27 mouse cellular contexts compared by ENCODE assay signal in the genomic region with DNA sequence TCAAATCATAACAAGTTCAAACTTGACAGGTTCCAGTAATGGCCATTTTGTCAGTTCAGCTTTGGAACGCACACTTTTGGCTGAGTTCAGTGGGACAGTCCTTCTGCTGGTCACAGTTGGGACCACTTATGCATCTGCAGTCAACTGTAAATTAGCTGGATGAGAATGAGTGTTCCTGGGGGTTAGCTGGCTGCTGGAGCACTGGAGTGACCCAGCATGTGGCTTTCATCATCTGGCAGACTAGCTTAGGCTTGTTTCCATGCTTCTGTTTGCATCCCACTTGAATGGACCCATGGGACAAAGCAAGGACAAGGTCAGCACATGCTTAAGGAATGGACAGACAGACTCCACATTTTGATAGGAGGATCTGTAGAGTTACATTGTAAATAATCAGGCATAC. TPM values are rescaled to one million over a fixed set of nuclear protein-coding genes. Genes with fewer than 3 reads are reported as not detected.
DNase-seq lines count a peak whose midpoint lies in the region; ATAC-seq and TF ChIP-seq lines count a peak whose summit lies in the region.
"Had no signal": no experiment of that assay in that cellular context is flagged by ENCODE, and none has a peak within 500 bp of the region (broad histone marks: within the 10 kb centered on the region; RNA-seq: fewer than 3 reads in every experiment).

No protein-coding gene starts in this region.

- peak; percentile 18 to 36 for DNase-seq in heart, postnatal 10 days
- DNase-seq in kidney, postnatal 4 days, result peak; percentile 37 to 41
- no peak for DNase-seq in kidney, adult 2 months
- DNase-seq in adipocyte (ENCODE audit: low spot score), result peak; percentile 17
- peak; percentile 29 for DNase-seq in lung, postnatal 0 days (ENCODE audit: low spot score)
- DNase-seq: adrenal gland, adult 8-10 months; cerebellum, adult 8-10 months; cerebellum, postnatal 36 days; gastrocnemius, adult 2 months; gastrocnemius, postnatal 36 days; kidney, adult 18-20 months; layer of hippocampus, adult 9-11 months had no signal

- no peaks in the 10 kb centered on the region; the same call in 1 of the 2 replicates for H3K27me3 ChIP-seq in heart, embryonic 11.5 days (ENCODE audit: control insufficient read depth, insufficient read depth, low read length)
- H3K27me3 ChIP-seq in kidney, adult 2 months (replicated peaks; ENCODE audit: control insufficient read depth, insufficient read depth, low read length), result no peaks in the 10 kb centered on the region
- H3K27me3 ChIP-seq in lung, postnatal 0 days (replicated peaks; ENCODE audit: insufficient read depth, low read length), result no peaks in the 10 kb centered on the region
- H3K27me3 ChIP-seq in forebrain, embryonic 16.5 days (replicated peaks; ENCODE audit: control insufficient read depth, insufficient read depth, low read length), result no peaks in the 10 kb centered on the region
- H3K27me3 ChIP-seq: CH12.LX; forebrain, embryonic 15.5 days; hindbrain, embryonic 15.5 days had no signal

- H3K27ac ChIP-seq in heart, embryonic 11.5 days (ENCODE audit: low read depth, low read length), result no peak overlapping the region
- H3K27ac ChIP-seq in kidney, adult 2 months (ENCODE audit: insufficient read depth, low read depth, low read length), result no peak overlapping the region
- no peak overlapping the region for H3K27ac ChIP-seq in lung, postnatal 0 days (ENCODE audit: low read length)
- no peak overlapping the region for H3K27ac ChIP-seq in forebrain, embryonic 16.5 days (ENCODE audit: low read length)
- H3K27ac ChIP-seq: forebrain, embryonic 10.5 days; forebrain, embryonic 15.5 days; gastrocnemius, adult 2 months; heart, adult 2 months; hindbrain, embryonic 10.5 days; hindbrain, embryonic 15.5 days; macrophage; midbrain, embryonic 13.5 days had no signal

- 79% methylated on average over 1 of the region's 1 CpGs for WGBS in heart, embryonic 11.5 days (ENCODE audit: insufficient replicate concordance)
- 84% methylated on average over 1 of the region's 1 CpGs for WGBS in kidney, adult 2 months
- WGBS in lung, postnatal 0 days, result 67% methylated on average over 1 of the region's 1 CpGs
- WGBS in forebrain, embryonic 16.5 days, result 86% methylated on average over 1 of the region's 1 CpGs

- no peaks in the 10 kb centered on the region for H3K9me3 ChIP-seq in heart, embryonic 11.5 days (replicated peaks; ENCODE audit: control insufficient read depth, low read length)
- no peaks in the 10 kb centered on the region for H3K9me3 ChIP-seq in lung, postnatal 0 days (ENCODE audit: low read length)
- no peaks in the 10 kb centered on the region for H3K9me3 ChIP-seq in forebrain, embryonic 16.5 days (ENCODE audit: control insufficient read depth, low read length)
- H3K9me3 ChIP-seq: forebrain, embryonic 10.5 days; forebrain, embryonic 15.5 days; hindbrain, embryonic 10.5 days; hindbrain, embryonic 15.5 days; midbrain, embryonic 13.5 days had no signal

- TF ChIP-seq POLR2A in kidney, adult 2 months (IDR thresholded peaks at IDR 0.05; ENCODE audit: low read depth, low read length), result no peak

- TF ChIP-seq CTCF in kidney, adult 2 months (conservative IDR thresholded peaks at IDR 0.05; ENCODE audit: insufficient read depth, insufficient read length, low read depth, low read length), result no peak
- TF ChIP-seq CTCF in lung, postnatal 0 days (IDR thresholded peaks at IDR 0.05), result no peak

- H3K4me1 ChIP-seq in heart, embryonic 11.5 days (ENCODE audit: control insufficient read depth, insufficient read depth, low read length), result no peaks in the 10 kb centered on the region
- no peaks in the 10 kb centered on the region; the same call in 1 of the 2 replicates for H3K4me1 ChIP-seq in kidney, adult 2 months (ENCODE audit: control insufficient read depth, insufficient read depth, low read length)
- no peaks in the 10 kb centered on the region for H3K4me1 ChIP-seq in lung, postnatal 0 days (ENCODE audit: insufficient read depth, low read depth, low read length)
- no peaks in the 10 kb centered on the region for H3K4me1 ChIP-seq in forebrain, embryonic 16.5 days (replicated peaks; ENCODE audit: control insufficient read depth, insufficient read depth, low read length)
- H3K4me1 ChIP-seq: forebrain, embryonic 10.5 days; forebrain, embryonic 15.5 days; hindbrain, embryonic 10.5 days; hindbrain, embryonic 15.5 days; midbrain, embryonic 13.5 days had no signal

- H3K4me2 ChIP-seq in heart, embryonic 11.5 days, result no peak overlapping the region
- no peak overlapping the region for H3K4me2 ChIP-seq in lung, postnatal 0 days (replicated peaks; ENCODE audit: low read depth, low read length)
- no peak overlapping the region for H3K4me2 ChIP-seq in forebrain, embryonic 16.5 days (ENCODE audit: low read length)
- H3K4me2 ChIP-seq: forebrain, embryonic 15.5 days; hindbrain, embryonic 15.5 days; liver, embryonic 11.5 days; midbrain, embryonic 13.5 days had no signal

- H3K36me3 ChIP-seq in heart, embryonic 11.5 days (ENCODE audit: control insufficient read depth, insufficient read depth, low read length), result no peaks in the 10 kb centered on the region
- H3K36me3 ChIP-seq in kidney, adult 2 months (ENCODE audit: control insufficient read depth, insufficient read depth, low read length), result no peaks in the 10 kb centered on the region
- H3K36me3 ChIP-seq in lung, postnatal 0 days (ENCODE audit: insufficient read depth, low read length), result no peaks in the 10 kb centered on the region
- no peaks in the 10 kb centered on the region for H3K36me3 ChIP-seq in forebrain, embryonic 16.5 days (ENCODE audit: control insufficient read depth, insufficient read depth)
- H3K36me3 ChIP-seq: forebrain, embryonic 10.5 days; forebrain, embryonic 15.5 days; hindbrain, embryonic 10.5 days; hindbrain, embryonic 15.5 days; midbrain, embryonic 13.5 days had no signal

- TF ChIP-seq EP300 in lung, postnatal 0 days (IDR thresholded peaks at IDR 0.05), result no peak

- intact Hi-C loops in heart, postnatal 10 days (cut with DNase I), result no loop called here

- H3K9ac ChIP-seq in heart, embryonic 11.5 days (ENCODE audit: low read depth, low read length), result no peak overlapping the region
- no peak overlapping the region for H3K9ac ChIP-seq in lung, postnatal 0 days (replicated peaks; ENCODE audit: low read depth)
- no peak overlapping the region for H3K9ac ChIP-seq in forebrain, embryonic 16.5 days (replicated peaks; ENCODE audit: low read depth, low read length)
- H3K9ac ChIP-seq: forebrain, embryonic 15.5 days; hindbrain, embryonic 15.5 days; midbrain, embryonic 13.5 days had no signal

- no peak overlapping the region for H3K4me3 ChIP-seq in heart, embryonic 11.5 days (ENCODE audit: low read depth, low read length)
- no peak overlapping the region for H3K4me3 ChIP-seq in kidney, adult 2 months (ENCODE audit: insufficient read depth, low read depth, low read length)
- H3K4me3 ChIP-seq in lung, postnatal 0 days (ENCODE audit: low read depth, low read length), result no peak overlapping the region
- H3K4me3 ChIP-seq in forebrain, embryonic 16.5 days (replicated peaks; ENCODE audit: low read length), result no peak overlapping the region
- H3K4me3 ChIP-seq: forebrain, embryonic 10.5 days; forebrain, embryonic 15.5 days; gastrocnemius, adult 2 months; heart, adult 2 months; hindbrain, embryonic 10.5 days; hindbrain, embryonic 15.5 days; midbrain, embryonic 13.5 days had no signal

- no peak for ATAC-seq in heart, embryonic 11.5 days (replicated peaks; ENCODE audit: insufficient number of reproducible peaks, low FRiP score, low TSS enrichment)
- ATAC-seq in lung, postnatal 0 days, result peak; percentile 62
- no peak for ATAC-seq in erythroid progenitor cell, adult 5-6 weeks (replicated peaks; ENCODE audit: low FRiP score, poor library complexity, severe bottlenecking)
- ATAC-seq in forebrain, embryonic 16.5 days, result no peak
- ATAC-seq: activated CD4-positive, CD25-positive, alpha-beta regulatory T cell, adult 4 months; forebrain, embryonic 15.5 days; inflammation-experienced regulatory T-cells, adult 6 months; midbrain, embryonic 13.5 days had no signal

RNA-seq across cellular contexts. Expression of a gene that starts 33.2 kb away (rescaled TPM):
- 1 to 10 TPM; 1.1 to 1.3 TPM for total RNA-seq in heart, postnatal 10 days (2021)
- 0.45 and 0.54 TPM in 2 replicates for polyA plus RNA-seq in heart, embryonic 11.5 days (2014; fragmentation: Nextera tagmentation; extraction: Ambion mirVana)
- polyA plus RNA-seq in kidney, adult 2 months (2012; rRNA removed), result 0.44 and 0.62 TPM in 2 replicates
- polyA plus RNA-seq in lung, postnatal 0 days (2015; fragmentation: Nextera tagmentation; extraction: Ambion mirVana), result 4.7 and 5.9 TPM in 2 replicates
- not detected in 2 replicates for total RNA-seq in erythroid progenitor cell, adult 5-6 weeks (2015; ENCODE audit: low replicate concordance)
- total RNA-seq in erythroid progenitor cell, adult 5-6 weeks (2017; ENCODE audit: low replicate concordance), result not detected in 2 replicates
- polyA plus RNA-seq in forebrain, embryonic 16.5 days (2015; fragmentation: Nextera tagmentation; extraction: Ambion mirVana), result 0.67 and 0.95 TPM in 2 replicates
- total RNA-seq: CH12.LX; monocyte, adult 5-6 weeks had no signal
- polyA plus RNA-seq: activated CD4-positive, CD25-positive, alpha-beta regulatory T cell, adult 4 months; inflammation-experienced regulatory T-cells, adult 6 months; macrophage had no signal
